Mouse (Mus musculus): ENCODE measurements at regions not wholly inside any gene's neighbourhood (a gene's known extent, or its start where the extent isn't known, plus 50 kb on each side); places are given as distances from the start of the nearest gene placed in this dataset.

GRCm38 (mm10) chr1:35709214-35709613 is 359.0 kb upstream of the Hs6st1 start:
- TF ChIP-seq CTCF (IDR thresholded peaks at IDR 0.05; ENCODE audit: low read depth, low read length) (no peak), POLR2A (IDR thresholded peaks at IDR 0.05; ENCODE audit: insufficient read depth, low read length) (no peak)

All from ES-Bruce4 (cell line).